Mouse (Mus musculus) intestine, postnatal 0 days (tissue): ENCODE measurements around the gene F2r. TPM values are rescaled to one million over a fixed set of nuclear protein-coding genes. Genes with fewer than 3 reads are reported as not detected.

Source experiments
- ATAC-seq: fragments of 200-750 bp; cut with Nextera tagmentation; 2 replicates; pipeline ENCODE4 v1.8.0; 2017; ENCODE audit warnings: mild to moderate bottlenecking, moderate TSS enrichment, moderate library complexity
- H3K27ac ChIP-seq: fragments of 300-500 bp; sonication (generic); 2 replicates; pipeline ENCODE4 v1.5.1; 2014; ENCODE audit warnings: mild to moderate bottlenecking, low read depth, low read length, moderate library complexity
- H3K27me3 ChIP-seq: fragments of 300-500 bp; sonication (generic); replicated peaks from 2 replicates; pipeline ENCODE4 v1.6.1; 2014; ENCODE audit warnings: low read length, mixed read lengths; ENCODE audit not compliant: control insufficient read depth, insufficient read depth
- H3K36me3 ChIP-seq: fragments of 300-500 bp; sonication (generic); 2 replicates; pipeline ENCODE4 v1.6.1; 2014; ENCODE audit warnings: mild to moderate bottlenecking, moderate library complexity; ENCODE audit not compliant: control insufficient read depth, insufficient read depth
- H3K4me1 ChIP-seq: fragments of 300-500 bp; sonication (generic); replicated peaks from 2 replicates; pipeline ENCODE4 v1.6.1; 2014; ENCODE audit warnings: antibody characterized with exemption, low read length, mixed read lengths; ENCODE audit not compliant: control insufficient read depth, insufficient read depth
- H3K4me2 ChIP-seq: fragments of 300-500 bp; sonication (generic); replicated peaks from 2 replicates; pipeline ENCODE4 v1.6.1; 2014; ENCODE audit warnings: low read depth, mild to moderate bottlenecking, moderate library complexity
- H3K4me3 ChIP-seq: fragments of 300-500 bp; sonication (generic); 2 replicates; pipeline ENCODE4 v1.5.1; 2014; ENCODE audit warnings: low read depth, low read length
- H3K9ac ChIP-seq: fragments of 300-500 bp; sonication (generic); 2 replicates; pipeline ENCODE4 v1.6.1; 2014; ENCODE audit warnings: mild to moderate bottlenecking, low read depth, low read length
- H3K9me3 ChIP-seq: fragments of 300-500 bp; sonication (generic); 2 replicates; pipeline ENCODE4 v1.6.1; 2016; ENCODE audit warnings: mixed run types; ENCODE audit not compliant: control insufficient read depth
- CTCF ChIP-seq: sonication (generic); IDR thresholded peaks from 2 replicates; pipeline ENCODE4 v1.5.1; 2016; ENCODE audit warnings: low read depth, mild to moderate bottlenecking, control low read depth, antibody characterized with exemption, moderate library complexity
- WGBS: fragments of 180-500 bp; shearing (Covaris S2); extraction: QIAGEN DNeasy Blood & Tissue Kit; methylation state at CpG from one replicate; pipeline ENCODE4 v1.1.7; 2014; 5-methylcytosine and 5-hydroxymethylcytosine counted together
- polyA plus RNA-seq: library from polyadenylated mRNA; unstranded; fragments of >200 nt; fragmentation: Nextera tagmentation; extraction: Ambion mirVana; gene quantifications from 2 replicates; pipeline ENCODE4 v1.2.1, GENCODE M21; 2015

The F2r gene
- polyA plus RNA-seq, 1 experiment from 2014 or later: 19.4 TPM

- H3K36me3 ChIP-seq: peaks cover 23% of the 10 kb centered on the region
- ATAC-seq: no peak
- no peak overlapping the region for H3K4me3 ChIP-seq
- WGBS: 70% methylated on average over 7 of the region's 7 CpGs
- H3K9me3 ChIP-seq: no peaks in the 10 kb centered on the region
- H3K9ac ChIP-seq: no peak overlapping the region
- H3K27ac ChIP-seq: peak overlapping the region; percentile 1; the same call in 1 of the 2 replicates
- TF ChIP-seq CTCF: no peak
- H3K4me1 ChIP-seq: no peaks in the 10 kb centered on the region
- no peaks in the 10 kb centered on the region for H3K27me3 ChIP-seq
- no peak overlapping the region for H3K4me2 ChIP-seq
These were observed 25.5 kb upstream of the F2r start for GRCm38 (mm10) chr13:95643740-95644139.

GRCm38 (mm10) chr13:95641061-95641986, 23.0 kb upstream of the F2r start:
- Histone ChIP-seq H3K4me3 (no peak overlapping the region), H3K9ac (no peak overlapping the region), H3K27me3 (no peaks in the 10 kb centered on the region), H3K27ac (no peak overlapping the region), H3K9me3 (no peaks in the 10 kb centered on the region), H3K4me2 (no peak overlapping the region), H3K36me3 (peaks cover 23% of the 10 kb centered on the region), H3K4me1 (no peaks in the 10 kb centered on the region)
- no peak for ATAC-seq
- TF ChIP-seq CTCF: no peak
- 80% methylated on average over 17 of the region's 17 CpGs for WGBS

GRCm38 (mm10) chr13:95640408-95640807, 22.1 kb upstream of the F2r start:
- no peak overlapping the region for H3K4me2 ChIP-seq
- H3K9me3 ChIP-seq: no peaks in the 10 kb centered on the region
- ATAC-seq: no peak
- TF ChIP-seq CTCF: no peak
- no peaks in the 10 kb centered on the region for H3K27me3 ChIP-seq
- H3K4me3 ChIP-seq: no peak overlapping the region
- H3K9ac ChIP-seq: no peak overlapping the region
- H3K4me1 ChIP-seq: no peaks in the 10 kb centered on the region
- WGBS: 83% methylated on average over 1 of the region's 1 CpGs
- no peak overlapping the region for H3K27ac ChIP-seq
- peaks cover 15% of the 10 kb centered on the region for H3K36me3 ChIP-seq

GRCm38 (mm10) chr13:95639336-95640116, 21.2 kb upstream of the F2r start:
- WGBS: 67% methylated on average over 15 of the region's 15 CpGs

GRCm38 (mm10) chr13:95638894-95639293, 20.6 kb upstream of the F2r start:
- 55% methylated on average over 5 of the region's 5 CpGs for WGBS
- Histone ChIP-seq H3K4me3 (no peak overlapping the region), H3K4me2 (no peak overlapping the region), H3K27me3 (no peaks in the 10 kb centered on the region), H3K9ac (no peak overlapping the region), H3K36me3 (peaks cover 15% of the 10 kb centered on the region), H3K4me1 (no peaks in the 10 kb centered on the region), H3K27ac (no peak overlapping the region; the same call in 1 of the 2 replicates), H3K9me3 (no peaks in the 10 kb centered on the region)
- ATAC-seq: no peak
- no peak for TF ChIP-seq CTCF

More at GRCm38 (mm10) chr13:95639336-95640116, 21.2 kb upstream of the F2r start:
- Histone ChIP-seq H3K36me3 (peaks cover 15% of the 10 kb centered on the region), H3K4me2 (no peak overlapping the region), H3K27me3 (no peaks in the 10 kb centered on the region), H3K9me3 (no peaks in the 10 kb centered on the region), H3K4me1 (no peaks in the 10 kb centered on the region), H3K9ac (no peak overlapping the region), H3K27ac (no peak overlapping the region; the same call in 1 of the 2 replicates), H3K4me3 (no peak overlapping the region)
- no peak for TF ChIP-seq CTCF
- no peak for ATAC-seq

GRCm38 (mm10) chr13:95637737-95638136, 19.4 kb upstream of the F2r start:
- no peak for TF ChIP-seq CTCF
- no peak overlapping the region for H3K4me2 ChIP-seq
- no peak for ATAC-seq
- peaks cover 16% of the 10 kb centered on the region for H3K36me3 ChIP-seq
- H3K9ac ChIP-seq: no peak overlapping the region
- H3K27ac ChIP-seq: no peak overlapping the region
- no peak overlapping the region for H3K4me3 ChIP-seq
- no peaks in the 10 kb centered on the region for H3K4me1 ChIP-seq
- WGBS: 83% methylated on average over 10 of the region's 10 CpGs
- no peaks in the 10 kb centered on the region for H3K27me3 ChIP-seq
- no peaks in the 10 kb centered on the region for H3K9me3 ChIP-seq
